Mouse (Mus musculus) gastrocnemius, adult 18-20 months (tissue): ENCODE measurements around the gene Mapk1. TPM values are rescaled to one million over a fixed set of nuclear protein-coding genes. Genes with fewer than 3 reads are reported as not detected.

ENCODE experiments used
- DNase-seq: peaks from one replicate; pipeline ENCODE4 v3.0.0; 2021; ENCODE audit warnings: low spot score
- total RNA-seq, 2 experiments: library from RNA; stranded (reverse); gene quantifications; 2 replicates each; pipeline ENCODE4 v1.2.3; 2021

The Mapk1 gene
- total RNA-seq, 2 experiments from 2014 or later, result 94.3 to 102 TPM

DNA sequence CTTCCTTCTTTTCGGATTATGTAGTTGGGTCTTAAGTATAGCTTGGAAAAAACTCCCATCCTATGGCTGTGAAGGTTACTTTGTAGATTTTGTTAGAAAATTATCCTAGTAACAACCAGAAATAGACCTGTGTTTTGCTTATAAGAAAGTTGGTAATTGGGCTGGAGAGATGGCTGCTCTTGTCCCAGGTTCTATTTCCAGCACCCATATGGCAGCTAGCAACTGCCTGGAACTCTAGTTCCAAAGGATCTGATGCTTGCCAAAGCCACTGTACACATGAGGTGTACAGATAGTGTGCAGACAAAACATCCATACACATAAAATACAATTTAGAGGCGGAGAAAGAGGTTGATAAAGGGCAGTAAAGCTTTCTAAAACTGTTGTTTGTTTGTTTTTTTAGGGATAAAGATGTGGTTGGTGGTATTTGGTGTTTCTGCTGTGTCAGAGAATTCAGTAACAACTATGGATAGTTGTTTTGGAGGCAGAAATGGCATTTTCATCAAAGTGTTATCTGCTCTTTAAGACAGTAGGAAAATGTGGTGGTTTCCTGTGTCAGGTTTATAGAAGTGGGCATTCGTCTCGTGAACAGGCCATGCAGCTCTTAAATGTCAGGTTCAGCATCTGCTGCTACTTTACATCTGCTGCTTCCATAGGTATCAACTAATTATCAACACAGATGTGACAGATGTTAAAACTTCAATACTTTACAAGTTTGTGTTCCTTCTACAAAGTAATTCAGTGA lies 32.1 kb downstream of the Mapk1 start:
- DNase-seq, result no peak

- DNase-seq, result no peak
Measured at GRCm38 (mm10) chr16:17015853-17016230, 32.7 kb downstream of the Mapk1 start.

GRCm38 (mm10) chr16:17018071-17018470 lies 34.9 kb downstream of the Mapk1 start:
- DNase-seq, result no peak

- peak; percentile 57 for DNase-seq
Measured at GRCm38 (mm10) chr16:17024469-17025148, 41.4 kb downstream of the Mapk1 start.

DNA sequence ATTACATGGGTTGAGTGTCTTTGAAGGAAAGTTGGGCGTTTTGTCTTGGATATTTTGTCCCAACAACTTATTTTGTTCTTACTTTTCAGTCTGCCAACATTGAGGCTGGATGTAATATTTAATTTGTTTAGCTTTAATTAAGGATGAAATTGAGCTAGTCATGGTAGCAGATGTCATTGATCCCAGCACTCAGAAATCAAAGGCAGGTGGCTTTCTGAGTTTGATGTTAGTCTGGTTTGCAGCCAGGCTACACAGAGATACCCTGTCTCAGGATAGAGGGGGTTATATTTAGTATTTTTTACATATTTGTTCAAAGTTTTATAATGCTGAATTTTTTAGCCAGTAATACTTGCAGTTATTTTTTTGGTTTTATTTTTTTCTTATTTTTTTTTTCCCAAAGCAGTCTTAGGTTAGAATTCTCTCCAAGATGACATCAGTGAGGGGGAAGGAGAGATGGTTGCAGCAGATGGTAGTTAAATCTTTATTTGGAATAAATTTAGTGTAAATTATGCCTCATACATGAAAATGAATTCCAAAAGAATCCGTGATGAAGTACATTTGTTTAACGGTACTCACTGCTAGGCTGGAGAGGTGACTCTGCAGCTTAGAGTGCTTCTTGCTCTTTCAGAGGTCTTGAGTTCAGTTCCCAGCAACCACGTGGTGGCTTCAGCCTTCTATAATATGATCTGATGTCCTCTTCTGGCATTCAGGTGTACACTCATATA lies 47.0 kb downstream of the Mapk1 start:
- no peak for DNase-seq

DNA sequence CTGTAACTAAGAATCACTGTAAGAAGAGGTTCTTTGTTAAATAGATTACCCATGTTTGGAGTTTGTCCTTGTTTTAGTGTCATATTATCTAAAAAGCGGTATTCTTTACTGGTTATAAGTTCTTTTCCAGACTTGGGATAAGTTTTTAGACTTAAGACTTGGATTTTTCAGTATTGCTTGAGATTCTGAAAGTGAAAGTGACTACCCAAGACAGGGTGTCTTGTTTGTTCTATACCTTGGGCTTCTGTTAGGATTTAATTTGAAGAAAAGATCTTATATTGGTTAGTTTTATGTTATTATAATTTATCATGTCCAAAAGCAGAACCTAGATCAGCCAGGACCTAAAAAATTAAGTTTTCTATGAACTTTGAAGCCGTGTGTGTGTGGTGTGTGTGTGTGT lies 50.6 kb downstream of the Mapk1 start:
- DNase-seq, result no peak

GRCm38 (mm10) chr16:17040716-17041115 lies 57.5 kb downstream of the Mapk1 start:
- DNase-seq, result no peak

DNA sequence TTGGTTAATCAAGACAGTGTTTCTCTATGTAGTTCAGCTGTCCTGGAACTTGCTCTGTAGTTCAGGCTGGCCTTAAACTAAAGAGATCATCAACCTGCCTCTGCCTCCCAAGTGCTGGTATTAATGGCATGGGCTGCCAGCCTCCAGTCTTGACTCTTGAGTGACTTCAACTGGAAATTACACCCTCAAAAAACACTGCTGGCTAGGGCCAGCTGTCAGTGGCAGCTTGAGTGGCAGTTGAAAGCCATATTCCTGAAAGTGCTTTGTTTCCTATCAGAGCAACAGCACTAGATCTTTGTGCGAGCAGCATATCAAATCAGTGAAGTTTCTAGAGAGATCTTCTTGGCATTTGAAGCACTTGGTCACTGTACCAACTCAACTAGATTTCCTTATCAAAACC lies 58.2 kb downstream of the Mapk1 start:
- DNase-seq, result no peak

DNA sequence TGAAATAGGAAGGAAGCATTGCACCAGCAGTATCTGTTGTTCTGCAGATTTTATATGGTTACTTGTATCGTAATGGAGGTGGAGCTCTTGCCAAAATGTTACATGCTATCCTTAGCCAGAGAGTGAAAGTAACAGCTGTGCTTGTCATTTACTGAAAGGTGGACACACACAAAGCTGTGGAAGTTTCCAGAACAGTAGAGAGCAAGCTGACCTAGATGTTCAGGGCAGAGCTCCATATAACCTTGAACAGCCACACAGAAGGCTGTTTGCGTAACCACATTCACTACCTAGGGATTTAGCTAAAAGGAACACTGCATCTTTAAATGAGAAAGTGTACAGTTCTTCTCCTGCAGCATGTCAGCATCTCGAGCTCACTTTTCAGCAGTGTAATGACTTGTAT lies 61.1 kb downstream of the Mapk1 start:
- peak; percentile 62 for DNase-seq

GRCm38 (mm10) chr16:17045287-17045686 lies 62.1 kb downstream of the Mapk1 start:
- DNase-seq, result no peak

DNA sequence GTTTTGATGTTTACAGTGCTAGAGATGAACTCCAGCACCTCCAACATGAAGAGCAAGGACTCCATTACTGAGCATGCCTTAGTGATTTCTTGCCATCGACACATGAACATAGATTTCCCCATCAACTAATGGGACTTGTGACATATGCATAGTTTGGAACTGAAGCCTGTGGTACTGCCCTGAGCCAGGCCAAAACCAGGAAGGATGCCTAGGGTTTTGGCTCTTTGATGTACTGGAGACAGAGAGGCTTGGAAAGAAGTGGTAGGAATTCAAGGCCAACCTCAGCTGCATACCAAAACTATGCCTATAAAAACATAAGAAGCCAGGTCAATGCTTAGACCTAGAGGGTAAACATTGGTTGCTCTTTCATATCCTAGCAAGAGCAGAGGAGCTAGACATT lies 66.7 kb downstream of the Mapk1 start:
- DNase-seq, result no peak

DNA sequence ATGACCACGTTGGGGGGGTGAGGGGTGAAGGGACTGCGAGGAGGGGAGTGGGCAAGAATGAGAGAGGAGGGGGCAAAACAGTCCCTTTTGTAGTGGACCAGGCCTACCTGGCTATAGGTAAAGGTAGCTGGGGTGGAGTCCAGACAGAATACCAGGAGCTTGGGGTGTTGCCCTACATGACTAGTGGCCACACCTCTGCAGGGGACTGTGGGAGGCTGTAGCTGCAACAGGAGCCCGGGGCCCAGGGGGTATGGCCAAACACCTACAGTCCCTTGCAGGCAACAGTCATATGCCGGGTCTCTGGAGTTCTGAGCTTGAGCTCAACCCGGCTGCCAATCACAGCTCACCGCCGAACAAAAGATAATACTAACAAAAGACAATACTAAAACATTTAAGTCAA lies 68.9 kb downstream of the Mapk1 start:
- DNase-seq, result no peak

DNA sequence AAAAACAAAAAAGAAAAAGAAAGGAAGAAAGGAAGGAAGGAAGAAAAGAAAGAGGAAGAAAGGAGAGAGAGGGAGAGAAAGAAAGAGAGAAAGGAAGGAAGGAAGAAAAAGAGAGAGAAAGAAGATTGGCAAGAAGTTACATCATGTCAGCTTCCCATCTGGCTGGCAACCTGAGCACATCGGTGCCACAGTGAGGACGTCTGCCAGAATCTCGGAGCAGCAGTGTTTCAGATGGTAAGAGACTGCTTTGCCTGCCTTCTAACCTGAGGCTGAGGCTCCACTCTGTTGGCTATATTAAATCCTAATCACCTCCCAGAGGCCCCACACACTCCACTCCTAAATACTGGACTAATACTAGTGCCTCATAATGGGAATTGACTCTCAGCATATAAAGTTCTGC lies 70.7 kb downstream of the Mapk1 start:
- no peak for DNase-seq

GRCm38 (mm10) chr16:17055584-17055983 lies 72.4 kb downstream of the Mapk1 start:
- no peak for DNase-seq

DNA sequence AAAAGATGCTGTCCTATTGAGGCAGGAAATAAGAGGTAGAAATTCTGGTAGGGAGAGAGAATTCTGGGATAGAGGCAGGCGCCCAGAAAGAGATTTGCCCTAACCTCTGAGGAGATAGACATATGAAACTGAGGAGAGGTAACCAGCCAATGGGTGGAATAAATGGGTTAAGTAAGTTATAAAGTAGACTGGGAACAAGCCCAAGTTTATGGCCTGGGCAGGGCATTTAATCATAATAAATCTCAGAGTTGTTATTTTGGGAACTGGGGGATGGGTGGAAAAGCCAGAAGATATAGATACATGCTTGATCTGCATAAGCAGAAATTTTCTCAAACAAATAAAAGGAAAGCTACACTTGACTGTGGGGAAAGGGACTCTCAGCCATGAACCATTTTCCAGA lies 79.2 kb downstream of the Mapk1 start:
- no peak for DNase-seq

GRCm38 (mm10) chr16:17067552-17067951 lies 84.4 kb downstream of the Mapk1 start:
- DNase-seq, result no peak

DNA sequence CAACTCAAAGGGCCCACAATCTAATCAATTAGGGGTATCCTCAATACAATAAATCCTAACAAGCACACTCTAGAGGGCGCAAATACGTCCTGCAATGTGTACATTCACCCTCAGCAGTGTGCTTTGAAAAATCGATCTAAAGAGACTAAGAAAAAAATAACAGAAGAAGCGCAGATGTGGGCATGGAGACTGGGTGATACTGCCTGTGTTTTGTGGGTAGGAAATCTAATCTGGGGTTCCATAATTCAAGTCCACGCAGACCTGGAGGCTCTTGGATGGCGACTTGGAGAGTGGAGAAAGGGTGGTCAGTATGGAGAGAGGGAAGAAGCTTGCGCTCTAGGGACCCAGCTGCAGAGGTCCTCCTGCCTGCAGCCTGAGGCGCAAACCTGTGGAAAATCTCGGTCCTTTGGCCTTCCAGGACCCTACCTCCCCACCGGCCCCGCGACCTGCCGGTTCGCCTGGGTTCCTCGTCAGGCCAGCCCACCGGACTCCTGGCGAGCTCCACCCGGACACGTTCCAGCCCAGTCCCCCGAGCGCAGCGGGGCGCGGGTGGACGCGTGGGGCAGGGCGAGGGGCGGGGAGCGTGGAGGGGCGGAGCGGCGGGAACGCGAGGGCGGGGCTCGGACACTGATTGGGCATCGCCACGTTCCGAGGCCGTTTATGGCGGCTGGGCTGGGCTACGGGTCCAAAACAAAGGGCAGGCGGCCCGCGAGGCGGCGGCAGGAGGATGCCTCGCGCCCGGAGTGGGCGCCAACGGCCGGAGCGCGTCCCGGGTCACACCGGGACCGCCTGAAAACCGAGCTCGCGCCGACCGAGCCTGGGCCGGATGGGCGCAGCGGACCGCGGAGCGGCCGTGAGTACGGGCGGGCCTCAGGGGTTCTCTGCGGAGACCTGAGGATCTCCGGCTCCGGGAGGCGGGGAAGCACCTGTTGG lies 86.6 kb downstream of the Mapk1 start, which contains the start of gene Ypel1:
Gene Ypel1, plus strand, starts transcription at position 186 of the 933 bp plus-strand sequence.
- DNase-seq, result peak; percentile 82

- DNase-seq, result no peak
Measured at GRCm38 (mm10) chr16:17070716-17071115, 87.5 kb downstream of the Mapk1 start.

- no peak for DNase-seq
Measured at GRCm38 (mm10) chr16:17073000-17073399, 89.8 kb downstream of the Mapk1 start.

- no peak for DNase-seq
Measured at GRCm38 (mm10) chr16:17076301-17076700, 93.1 kb downstream of the Mapk1 start.

DNA sequence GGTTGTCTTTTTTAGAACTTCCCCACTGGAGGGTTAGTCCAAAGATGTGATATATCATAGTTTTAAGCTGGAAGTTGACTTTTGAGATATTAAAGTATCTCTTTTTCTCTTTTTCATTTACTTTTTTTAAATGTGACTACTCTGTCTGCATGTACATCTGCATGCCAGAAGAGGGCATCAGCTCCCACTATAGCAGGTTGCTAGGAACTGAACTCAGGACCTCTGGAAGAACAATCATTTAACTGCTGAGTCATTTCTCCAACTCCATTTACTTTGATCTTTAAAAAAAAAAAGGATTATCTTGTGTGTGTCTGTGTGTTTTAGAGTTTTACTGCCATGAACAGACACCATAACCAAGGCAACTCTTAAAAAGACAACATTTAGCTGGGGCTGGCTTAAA lies 93.7 kb downstream of the Mapk1 start:
- no peak for DNase-seq
